Mouse (Mus musculus) frontal cortex, postnatal 14 days (tissue): Measurements from ENCODE around the gene Foxi3.

Experiments used
- DNase-seq, 2 experiments: peaks; one replicate each; pipeline ENCODE4 v3.0.0; 2022; ENCODE audit warnings: low spot score in 2 of 2

Foxi3 gene

GRCm38 (mm10) chr6:70956285-70956912 is at the start of gene Foxi3:
Gene Foxi3 (plus strand): TSS chr6:70956531.
- DNase-seq, result no peak

- DNase-seq, result no peak
Observed at GRCm38 (mm10) chr6:70909572-70909971, 46.8 kb upstream of the Foxi3 start.

GRCm38 (mm10) chr6:70910285-70910684 is 46.0 kb upstream of the Foxi3 start:
- no peak for DNase-seq

GRCm38 (mm10) chr6:70911668-70912395 is 44.5 kb upstream of the Foxi3 start:
- peak in 1 of 2 experiments; percentile 24 for DNase-seq

GRCm38 (mm10) chr6:70912396-70912765 is 44.0 kb upstream of the Foxi3 start:
- no peak for DNase-seq

GRCm38 (mm10) chr6:70918827-70919226 is 37.5 kb upstream of the Foxi3 start, which contains the start of gene Tex37:
Gene Tex37 (minus strand): TSS chr6:70918927.
- no peak for DNase-seq

- peak in 1 of 2 experiments; percentile 48 for DNase-seq
Observed at GRCm38 (mm10) chr6:70921274-70922074, 34.9 kb upstream of the Foxi3 start.

GRCm38 (mm10) chr6:70931801-70932200 is 24.5 kb upstream of the Foxi3 start:
- DNase-seq, result no peak

GRCm38 (mm10) chr6:70953274-70953673 is 3.1 kb upstream of the Foxi3 start:
- no peak for DNase-seq

- no peak for DNase-seq
Observed at GRCm38 (mm10) chr6:70954040-70954439, 2.3 kb upstream of the Foxi3 start.

- DNase-seq, result no peak
Observed at GRCm38 (mm10) chr6:70955291-70955800, 985 bp upstream of the Foxi3 start.

- no peak for DNase-seq
Observed at GRCm38 (mm10) chr6:70955841-70956240, 490 bp upstream of the Foxi3 start.

GRCm38 (mm10) chr6:70956936-70957335 is 605 bp downstream of the Foxi3 start:
- no peak for DNase-seq

GRCm38 (mm10) chr6:70957341-70957940 is 1.1 kb downstream of the Foxi3 start:
- no peak for DNase-seq

- no peak for DNase-seq
Observed at GRCm38 (mm10) chr6:70964116-70964830, 7.9 kb downstream of the Foxi3 start.

GRCm38 (mm10) chr6:70965694-70966093 is 9.4 kb downstream of the Foxi3 start:
- DNase-seq, result no peak

- DNase-seq, result no peak
Observed at GRCm38 (mm10) chr6:70967422-70967821, 11.1 kb downstream of the Foxi3 start.

GRCm38 (mm10) chr6:70968291-70968690 is 12.0 kb downstream of the Foxi3 start:
- no peak for DNase-seq

GRCm38 (mm10) chr6:70973066-70973465 is 16.7 kb downstream of the Foxi3 start:
- no peak for DNase-seq

GRCm38 (mm10) chr6:70981036-70981435 is 24.7 kb downstream of the Foxi3 start:
- DNase-seq, result no peak

GRCm38 (mm10) chr6:70982416-70982815 is 26.1 kb downstream of the Foxi3 start:
- DNase-seq, result no peak
